Mouse (Mus musculus) leukemia stem cell, adult 10-12 weeks (primary cell): ENCODE results near the gene Kif2b. TPM values are rescaled to one million over a fixed set of nuclear protein-coding genes. Genes with fewer than 3 reads are reported as not detected.

Experiments used
- polyA plus RNA-seq: library from polyadenylated mRNA; stranded (reverse); fragments of >175 nt; gene quantifications from 2 replicates; pipeline ENCODE4 v1.2.3, GENCODE M21; 2012; ENCODE audit warnings: low replicate concordance

Gene Kif2b
- 0.12 TPM in 1 of 2 replicates, not detected in the other for polyA plus RNA-seq

GRCm38 (mm10) chr11:91577317-91577716 lies at the start of gene Kif2b:
TSS of gene Kif2b (minus strand) at chr11:91577558.

